Mouse (Mus musculus) lung, adult 2 months (tissue): ENCODE results near the gene Fhl2.

ENCODE experiments used
- CTCF ChIP-seq: fragments of 200-500 bp; IDR thresholded peaks from 2 replicates; pipeline ENCODE4 v1.5.1; 2011; ENCODE audit warnings: mild to moderate bottlenecking, low read length, control low read depth; ENCODE audit not compliant: insufficient read depth
- POLR2A ChIP-seq: fragments of 200-500 bp; IDR thresholded peaks from 2 replicates; pipeline ENCODE4 v1.6.1; 2011; ENCODE audit warnings: low read depth, mild to moderate bottlenecking, control low read depth, low read length, borderline replicate concordance; ENCODE audit errors: extremely low read depth

GRCm38 (mm10) chr1:43144338-43144906 lies 52.4 kb downstream of the Fhl2 start:
- TF ChIP-seq POLR2A (no peak), CTCF (no peak)
